Mouse (Mus musculus) ES-E14 (cell line): ENCODE results near the gene Shisal2b.

ENCODE experiments used
- CHD2 ChIP-seq: IDR thresholded peaks from 2 replicates; pipeline ENCODE4 v1.6.1; 2014; ENCODE audit warnings: mild to moderate bottlenecking, low read depth, low read length, inconsistent platforms
- HCFC1 ChIP-seq: IDR thresholded peaks from 2 replicates; pipeline ENCODE4 v1.6.1; 2012; ENCODE audit warnings: low read length, inconsistent platforms, borderline replicate concordance; ENCODE audit not compliant: insufficient read depth
- ZC3H11A ChIP-seq: IDR thresholded peaks from 2 replicates; pipeline ENCODE4 v1.6.1; 2012; ENCODE audit warnings: low read depth, mild to moderate bottlenecking, inconsistent platforms, low read length, borderline replicate concordance
- ZNF384 ChIP-seq: IDR thresholded peaks from 2 replicates; pipeline ENCODE4 v1.6.1; 2012; ENCODE audit warnings: low read depth, low read length, inconsistent platforms

GRCm38 (mm10) chr13:104878508-104878907 lies 14.8 kb upstream of the Shisal2b start:
- TF ChIP-seq HCFC1 = no peak
- no peak for TF ChIP-seq ZC3H11A
- TF ChIP-seq CHD2 = no peak
- no peak for TF ChIP-seq ZNF384
